Mouse (Mus musculus) layer of hippocampus, adult 9-11 months (tissue): ENCODE data around the gene Panx1.

Source experiments
- DNase-seq: peaks from one replicate; pipeline ENCODE4 v3.0.0; 2022

The Panx1 gene

GRCm38 (mm10) chr9:15021156-15021555 lies 24.1 kb downstream of the Panx1 start:
- DNase-seq, result no peak

DNA sequence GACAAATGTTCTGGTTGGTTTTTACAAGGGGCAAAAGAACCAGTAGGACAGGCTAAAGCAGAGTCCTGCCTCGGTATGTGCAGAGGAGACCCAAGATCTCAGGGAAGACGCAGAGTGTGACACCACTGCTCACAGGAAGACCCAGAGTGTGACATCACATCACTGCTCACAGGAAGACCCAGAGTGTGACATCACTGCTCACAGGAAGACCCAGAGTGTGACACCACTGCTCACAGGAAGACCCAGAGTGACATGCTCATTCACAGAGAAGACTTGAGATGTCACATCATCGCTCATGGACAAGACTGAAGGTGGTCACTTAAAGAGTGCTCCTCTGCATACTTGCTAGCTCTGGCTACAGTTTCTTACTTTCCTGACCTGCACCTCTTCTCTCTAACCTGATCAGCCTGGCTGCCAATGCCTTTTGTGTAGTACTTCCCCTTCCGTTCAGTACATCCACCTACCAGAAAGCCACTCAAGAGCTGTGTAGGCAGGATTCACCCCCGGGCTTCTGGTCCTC lies 24.7 kb downstream of the Panx1 start:
- DNase-seq, result no peak

GRCm38 (mm10) chr9:15018756-15019131 lies 26.5 kb downstream of the Panx1 start:
- DNase-seq, result no peak

DNA sequence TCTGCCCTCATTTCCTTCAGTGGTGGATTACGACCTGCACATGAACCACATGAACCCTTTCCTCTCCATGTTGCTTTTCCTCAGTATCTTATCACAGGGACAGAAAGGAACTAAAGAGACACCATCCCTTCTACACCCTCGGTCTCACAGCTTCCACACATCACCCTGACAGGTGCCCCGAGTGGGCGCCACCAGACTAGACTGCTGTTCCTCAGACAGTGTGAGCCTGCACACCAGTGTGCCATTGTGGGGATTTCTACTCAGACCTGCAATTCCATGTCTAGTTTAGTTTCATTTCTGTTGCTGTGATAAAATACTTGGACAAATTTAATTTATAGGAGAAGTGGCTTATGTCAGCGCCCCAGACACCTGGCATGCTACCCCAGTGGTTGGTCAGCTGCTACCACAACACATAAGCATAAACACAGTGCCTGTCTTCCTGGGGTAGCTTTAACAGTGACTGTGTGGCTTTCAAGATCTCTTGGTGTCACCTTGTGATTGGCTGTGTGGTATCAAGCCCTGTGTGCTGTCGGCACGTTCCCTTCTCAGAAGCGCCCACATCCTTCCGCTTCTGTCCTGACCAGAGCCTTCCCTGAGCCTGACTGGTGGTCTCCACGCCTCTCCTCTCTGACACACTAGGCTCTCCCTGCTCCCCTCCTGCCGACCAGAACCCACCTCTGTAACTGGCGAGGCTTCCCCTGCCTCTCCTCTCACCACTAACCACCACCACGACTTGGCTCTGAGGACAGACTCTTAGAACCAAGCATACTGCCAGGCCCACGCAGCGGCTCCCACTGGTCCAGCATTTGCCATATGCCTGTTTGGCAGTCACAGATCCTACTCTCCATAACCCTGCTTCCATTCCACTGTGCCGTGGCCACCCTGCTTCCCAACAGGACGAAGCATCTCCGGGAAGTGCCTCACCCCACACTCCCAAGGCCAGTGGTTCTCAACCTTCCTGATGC lies 27.2 kb downstream of the Panx1 start:
- peak; percentile 63 for DNase-seq

DNA sequence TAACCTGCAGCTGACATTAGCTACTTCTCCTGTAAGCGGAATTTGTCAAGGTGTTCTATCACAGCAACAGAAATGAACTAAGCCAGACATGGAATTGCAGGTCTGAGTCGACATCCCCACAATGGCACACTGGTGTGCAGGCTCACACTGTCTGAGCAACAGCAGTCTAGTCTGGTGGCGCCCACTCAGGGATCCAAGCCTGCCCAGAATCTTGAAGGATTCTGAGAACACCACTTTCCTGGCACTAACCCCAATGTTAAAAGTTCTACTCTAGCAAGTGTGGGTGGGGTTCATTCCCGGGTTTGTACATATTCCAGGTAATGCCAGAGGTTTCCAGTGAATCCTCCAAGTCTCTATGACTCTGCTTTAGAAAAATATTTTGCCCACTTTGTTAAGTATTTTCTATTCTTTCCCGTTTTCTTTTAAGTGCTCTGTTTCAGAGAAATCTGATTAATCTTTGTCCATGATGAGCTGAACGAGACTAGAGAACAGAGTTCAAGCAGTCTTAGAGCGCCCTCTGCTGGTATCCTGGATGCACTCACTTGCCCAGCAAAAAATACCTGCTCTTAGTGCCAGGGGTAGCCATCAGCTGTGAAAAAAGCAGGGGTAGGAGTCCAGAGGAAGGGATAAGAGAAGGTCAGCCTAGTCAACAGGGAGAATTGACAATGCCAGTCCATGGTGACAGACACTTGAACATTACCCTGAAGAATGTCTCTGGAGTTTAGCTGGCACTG lies 29.9 kb downstream of the Panx1 start:
- peak; percentile 57 for DNase-seq

DNA sequence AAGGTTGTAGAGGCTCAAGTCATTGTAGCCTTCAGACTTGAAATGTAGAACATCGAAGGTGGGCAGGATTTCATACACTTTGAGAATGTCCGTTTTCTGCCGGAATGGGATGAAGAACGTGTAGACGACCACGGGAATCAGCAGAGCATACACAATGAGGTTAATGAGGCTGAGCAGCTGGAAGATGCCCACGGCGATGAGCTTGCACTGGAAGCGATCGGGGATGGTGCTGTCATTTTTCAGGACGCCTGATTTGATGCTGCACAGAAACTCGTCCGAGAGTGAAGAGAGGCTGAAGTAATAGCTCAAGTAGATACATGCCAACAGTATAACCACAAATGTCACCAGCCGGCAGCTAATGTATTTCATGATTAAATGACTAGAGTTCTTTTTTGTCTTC lies 37.7 kb downstream of the Panx1 start:
- no peak for DNase-seq

DNA sequence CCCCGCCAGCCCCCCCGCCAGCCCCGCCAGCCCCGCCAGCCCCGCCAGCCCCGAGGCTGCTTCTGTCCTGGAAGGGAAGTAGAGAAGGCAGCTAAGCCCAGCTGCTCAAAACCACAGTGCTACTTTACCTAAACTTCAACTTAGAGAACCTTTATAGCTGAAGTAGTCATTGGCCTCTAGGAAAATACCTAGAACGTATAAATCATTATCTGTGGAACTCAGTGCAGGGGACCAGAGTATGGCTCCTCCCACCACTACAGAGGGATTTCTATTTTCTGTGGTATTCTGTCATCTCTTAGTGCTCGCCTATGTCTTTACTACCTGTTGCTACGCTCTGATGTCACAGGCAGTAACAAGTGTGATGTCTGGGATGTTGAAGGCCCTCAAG lies 41.0 kb downstream of the Panx1 start:
- DNase-seq, result no peak

DNA sequence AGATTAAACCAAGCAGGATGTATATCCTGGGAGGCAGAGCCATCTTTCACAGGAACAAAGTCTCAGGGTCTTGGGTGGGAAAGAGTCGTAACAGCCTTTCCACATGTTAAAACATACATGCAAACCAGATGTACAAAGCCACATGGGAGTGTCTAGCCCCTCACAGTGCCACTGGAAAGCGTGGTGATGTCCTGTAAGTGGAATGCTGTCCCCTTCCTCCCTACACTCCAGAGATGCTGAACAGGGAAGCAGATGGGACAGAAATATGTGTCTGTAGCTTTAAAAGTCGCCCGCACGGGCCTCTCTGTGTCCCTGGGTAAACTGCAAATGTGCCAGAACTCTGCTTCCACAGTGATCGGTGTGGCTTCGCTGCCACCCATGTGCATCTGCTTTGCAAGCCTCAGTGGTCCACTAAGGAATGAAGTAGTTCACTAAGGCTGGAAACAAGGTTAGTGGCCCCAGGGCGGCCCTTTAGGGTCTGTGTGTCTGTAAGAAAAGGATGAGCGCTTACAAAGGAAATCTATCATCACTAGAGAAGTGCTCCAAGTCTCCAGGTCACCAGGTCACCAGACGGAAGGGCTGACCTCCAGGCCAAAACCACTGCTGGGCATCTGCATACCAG lies 41.5 kb downstream of the Panx1 start:
- no peak for DNase-seq

GRCm38 (mm10) chr9:15002995-15003613 lies 42.2 kb downstream of the Panx1 start:
- DNase-seq, result no peak

DNA sequence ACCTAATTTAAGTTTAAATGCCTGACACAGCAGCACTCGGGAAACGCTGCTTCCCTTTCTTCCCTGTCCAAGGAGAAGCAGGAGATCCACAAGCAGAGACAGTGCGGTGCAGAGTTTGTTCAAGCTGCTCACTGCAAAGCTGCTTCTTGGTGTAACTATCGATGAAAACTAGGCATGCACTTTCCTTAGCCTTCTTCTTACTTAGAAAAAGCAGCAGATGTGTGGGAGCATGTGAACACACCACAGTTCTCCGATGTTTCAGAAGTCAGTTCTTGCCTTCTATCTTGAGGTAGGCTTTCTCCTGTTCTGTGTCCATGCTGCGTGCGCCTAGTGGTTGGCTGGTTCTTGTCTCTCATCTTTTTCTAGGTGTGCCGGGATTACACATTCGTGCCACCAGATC lies 46.5 kb downstream of the Panx1 start:
- DNase-seq, result no peak

DNA sequence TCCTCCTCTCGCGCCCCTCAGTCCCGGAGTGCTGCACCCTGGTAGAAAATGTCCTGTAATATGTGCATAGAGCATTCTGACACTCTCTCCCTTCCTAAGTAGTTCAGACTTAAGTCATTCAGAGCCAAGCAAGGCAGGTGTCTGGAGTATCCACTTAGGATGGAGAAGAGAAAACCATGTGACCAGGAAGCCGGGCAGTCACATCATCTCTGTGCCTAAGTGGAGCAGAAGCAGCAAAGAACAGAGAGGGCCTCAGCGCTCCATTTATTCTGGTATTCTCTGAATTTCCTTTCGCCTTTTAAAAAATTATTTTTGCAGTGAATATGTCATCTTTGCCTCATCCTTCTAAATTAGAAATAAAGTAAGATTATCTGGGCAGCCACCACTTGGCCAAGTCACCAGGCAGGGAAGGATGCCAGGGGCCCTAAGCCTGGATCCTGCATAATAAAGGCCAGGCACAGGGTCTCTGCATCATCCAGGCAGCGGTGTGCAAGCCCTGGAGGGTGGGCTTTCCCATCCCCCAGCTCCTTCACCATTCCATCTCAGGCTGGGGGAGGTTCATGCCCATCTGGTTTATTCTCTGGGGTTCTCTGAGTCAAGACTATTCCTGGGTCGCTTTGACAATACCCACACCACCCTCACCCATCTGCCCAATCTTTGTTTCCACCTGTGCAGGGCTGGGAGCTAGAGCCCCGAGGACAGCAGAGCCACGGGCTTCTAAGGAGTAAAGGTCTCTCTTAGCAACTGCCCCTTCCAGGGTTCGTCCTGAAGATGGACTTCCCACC lies 47.8 kb downstream of the Panx1 start:
- DNase-seq, result peak; percentile 64

DNA sequence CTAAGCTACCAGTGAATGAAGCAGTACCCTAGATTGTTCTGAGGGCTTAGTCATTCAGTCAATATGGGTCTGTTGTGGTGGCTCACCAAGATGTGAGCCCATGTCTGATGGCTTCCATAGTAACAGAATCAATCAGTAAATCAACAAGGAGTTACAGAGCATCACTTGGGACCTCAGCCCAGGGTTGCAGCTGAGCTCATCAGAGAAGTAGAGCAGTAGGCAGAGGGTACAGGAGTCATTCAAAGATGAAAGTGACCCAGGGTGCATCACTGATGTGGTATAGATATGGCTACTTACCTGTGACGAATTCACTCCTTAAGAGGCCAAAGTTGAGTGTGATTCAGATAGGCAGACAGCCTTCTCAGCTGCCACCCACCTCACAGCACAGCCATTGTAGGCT lies 49.8 kb downstream of the Panx1 start:
- DNase-seq, result no peak

DNA sequence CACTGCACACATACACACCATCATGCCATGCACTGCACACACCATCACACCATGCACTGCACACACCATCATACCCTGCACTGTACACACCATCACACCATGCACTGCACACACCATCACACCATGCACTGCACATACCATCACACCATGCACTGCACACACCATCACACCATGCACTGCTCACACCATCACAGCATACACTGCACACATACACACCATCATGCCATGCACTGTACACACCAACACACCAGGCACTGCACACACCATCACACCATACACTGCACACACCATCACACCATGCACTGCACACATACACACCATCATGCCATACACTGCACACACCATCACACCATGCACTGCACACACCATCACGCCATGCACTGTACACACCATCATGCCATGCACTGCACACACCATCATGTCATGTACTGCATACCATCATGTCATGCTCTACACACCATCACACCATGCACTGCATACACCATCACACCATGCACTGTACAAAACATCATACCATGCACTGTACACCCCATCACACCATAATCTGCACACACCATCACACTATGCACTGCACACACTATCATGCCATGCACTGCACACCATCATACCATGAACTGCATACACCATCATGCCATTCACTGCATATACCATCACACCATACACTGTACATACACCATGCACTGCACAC lies 56.5 kb downstream of the Panx1 start:
- DNase-seq, result no peak

GRCm38 (mm10) chr9:14983141-14983540 lies 62.1 kb downstream of the Panx1 start:
- no peak for DNase-seq

GRCm38 (mm10) chr9:14982683-14983082 lies 62.6 kb downstream of the Panx1 start:
- no peak for DNase-seq

DNA sequence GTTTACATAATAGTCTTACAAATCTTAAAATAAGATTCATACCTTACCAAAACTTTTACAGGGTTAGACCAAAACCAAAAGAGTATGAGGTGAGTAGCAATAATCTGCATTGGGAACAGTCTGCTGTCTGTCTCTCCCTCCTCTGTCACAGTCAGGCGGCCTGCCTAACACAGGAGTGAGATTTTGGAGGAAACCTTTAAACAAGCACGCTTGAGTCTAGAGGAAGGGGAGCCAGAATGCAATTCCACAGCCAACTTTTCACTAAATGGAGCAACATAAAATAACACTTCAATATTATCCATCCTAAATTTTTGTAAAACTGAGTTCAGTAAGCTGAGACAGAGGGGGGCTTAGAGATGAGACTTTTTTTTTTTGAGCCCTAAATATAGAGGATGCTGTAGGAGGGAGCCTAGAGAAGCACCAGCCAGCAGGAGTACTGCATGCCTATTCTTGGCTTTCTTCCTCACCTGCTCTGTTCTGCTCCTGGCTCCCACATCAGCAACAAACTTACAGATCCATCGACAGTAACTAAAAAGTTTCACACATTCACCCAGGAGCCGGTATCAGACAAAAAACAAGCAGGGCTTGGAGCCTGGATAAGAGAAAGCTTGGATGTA lies 63.6 kb downstream of the Panx1 start:
- DNase-seq, result no peak

- DNase-seq, result no peak
Observed at GRCm38 (mm10) chr9:14974251-14975232, 70.7 kb downstream of the Panx1 start.

- DNase-seq, result no peak
Observed at GRCm38 (mm10) chr9:14973762-14974161, 71.5 kb downstream of the Panx1 start.

DNA sequence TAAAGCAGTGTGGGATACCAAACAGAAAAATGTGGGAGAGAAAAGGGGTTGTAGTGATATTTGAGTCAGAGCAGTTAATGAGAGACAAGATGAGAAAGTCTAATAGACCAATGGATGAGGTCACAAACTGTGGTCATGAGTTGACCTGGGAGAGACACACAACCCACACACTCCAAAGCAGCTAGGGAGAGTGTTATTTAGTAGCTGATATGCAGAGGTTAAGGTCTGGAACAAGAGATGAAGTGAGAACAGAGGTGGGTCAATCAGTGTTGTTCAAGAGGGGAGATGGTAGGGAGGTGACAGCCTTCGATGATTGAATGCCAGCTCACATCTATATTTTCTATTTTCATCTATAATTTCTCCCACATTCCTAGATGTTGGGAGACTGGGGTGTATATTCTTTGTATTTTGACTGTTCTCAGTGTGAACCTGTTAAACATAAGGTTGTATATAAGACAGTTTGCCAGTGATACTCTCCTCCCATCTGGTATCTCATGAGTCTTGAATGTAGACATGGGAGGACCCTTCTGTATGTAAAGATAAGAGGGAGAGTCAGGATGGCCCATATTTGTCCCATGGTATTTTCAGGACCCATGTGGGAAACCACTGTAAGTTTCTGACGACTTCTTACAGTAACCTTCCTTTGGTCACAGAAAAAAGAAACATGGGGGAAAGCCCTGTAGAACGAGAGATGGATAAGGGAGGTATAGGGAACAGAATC lies 74.3 kb downstream of the Panx1 start:
- no peak for DNase-seq
